Mouse (Mus musculus): ENCODE measurements around the gene Calml4. TPM values are rescaled to one million over a fixed set of nuclear protein-coding genes. Genes with fewer than 3 reads are reported as not detected.
A peak's percentile ranks its signal among the peaks of the same experiment; 100 is the strongest.
"Not testable (repeated sequence)": the region's sequence is repeated elsewhere in the genome, so short reads cannot be mapped to it uniquely, and the experiment has no call there.

The Calml4 gene
- polyA plus RNA-seq, 1 experiment from 2014 or later, result 16.4 TPM

- H3K27ac ChIP-seq (ENCODE audit: low read depth), result peak overlapping the region; percentile 70
- peaks cover 26% of the 10 kb centered on the region for H3K4me1 ChIP-seq (ENCODE audit: insufficient read depth)
- H3K9me3 ChIP-seq (ENCODE audit: low read length), result no peaks in the 10 kb centered on the region
- ATAC-seq, result no peak
- WGBS (ENCODE audit: insufficient replicate concordance), result 64% methylated on average over 2 of the region's 2 CpGs
- no peak for TF ChIP-seq EP300 (IDR thresholded peaks at IDR 0.05; ENCODE audit: low read depth)
- TF ChIP-seq CTCF (IDR thresholded peaks at IDR 0.05; ENCODE audit: low read depth), result no peak
- no peak overlapping the region for H3K9ac ChIP-seq (replicated peaks)
- H3K36me3 ChIP-seq (replicated peaks; ENCODE audit: insufficient read depth, low read length), result no peaks in the 10 kb centered on the region
- no peaks in the 10 kb centered on the region for H3K27me3 ChIP-seq (ENCODE audit: insufficient read depth, low read length)
- no peak overlapping the region for H3K4me3 ChIP-seq (ENCODE audit: low read depth, low read length)
- no peak for DNase-seq
- no peak overlapping the region for H3K4me2 ChIP-seq (ENCODE audit: low read depth, low read length)
Observed at GRCm38 (mm10) chr9:62814751-62815150, 43.1 kb upstream of the Calml4 start.

- Histone ChIP-seq H3K9me3 (ENCODE audit: low read length) (no peaks in the 10 kb centered on the region), H3K4me1 (ENCODE audit: insufficient read depth) (peaks cover 20% of the 10 kb centered on the region), H3K27me3 (ENCODE audit: insufficient read depth, low read length) (no peaks in the 10 kb centered on the region), H3K4me2 (ENCODE audit: low read depth, low read length) (no peak overlapping the region), H3K36me3 (replicated peaks; ENCODE audit: insufficient read depth, low read length) (no peaks in the 10 kb centered on the region), H3K4me3 (ENCODE audit: low read depth, low read length) (no peak overlapping the region), H3K9ac (replicated peaks) (no peak overlapping the region), H3K27ac (ENCODE audit: low read depth) (no peak overlapping the region)
- ATAC-seq (no peak), DNase-seq (no peak)
- no peak for TF ChIP-seq CTCF (IDR thresholded peaks at IDR 0.05; ENCODE audit: low read depth)
- TF ChIP-seq EP300 (IDR thresholded peaks at IDR 0.05; ENCODE audit: low read depth), result no peak
- WGBS (ENCODE audit: insufficient replicate concordance), result 77% methylated on average over 9 of the region's 9 CpGs
Observed at GRCm38 (mm10) chr9:62816323-62817098, 41.4 kb upstream of the Calml4 start.

- Histone ChIP-seq H3K4me3 (ENCODE audit: low read depth, low read length) (no peak overlapping the region), H3K36me3 (replicated peaks; ENCODE audit: insufficient read depth, low read length) (no peaks in the 10 kb centered on the region), H3K27ac (ENCODE audit: low read depth) (no peak overlapping the region), H3K4me2 (ENCODE audit: low read depth, low read length) (no peak overlapping the region), H3K9me3 (ENCODE audit: low read length) (no peaks in the 10 kb centered on the region), H3K9ac (replicated peaks) (no peak overlapping the region), H3K4me1 (ENCODE audit: insufficient read depth) (peaks cover 18% of the 10 kb centered on the region), H3K27me3 (ENCODE audit: insufficient read depth, low read length) (no peaks in the 10 kb centered on the region)
- DNase-seq (no peak), ATAC-seq (no peak)
- WGBS (ENCODE audit: insufficient replicate concordance), result 53% methylated on average over 12 of the region's 12 CpGs
- TF ChIP-seq CTCF (IDR thresholded peaks at IDR 0.05; ENCODE audit: low read depth) (no peak), EP300 (IDR thresholded peaks at IDR 0.05; ENCODE audit: low read depth) (no peak)
Observed at GRCm38 (mm10) chr9:62817099-62817571, 40.7 kb upstream of the Calml4 start.

- Histone ChIP-seq H3K9me3 (ENCODE audit: low read length) (no peaks in the 10 kb centered on the region), H3K4me1 (ENCODE audit: insufficient read depth) (peaks cover 12% of the 10 kb centered on the region), H3K36me3 (replicated peaks; ENCODE audit: insufficient read depth, low read length) (no peaks in the 10 kb centered on the region), H3K9ac (replicated peaks) (no peak overlapping the region), H3K4me2 (ENCODE audit: low read depth, low read length) (no peak overlapping the region), H3K27me3 (ENCODE audit: insufficient read depth, low read length) (no peaks in the 10 kb centered on the region), H3K4me3 (ENCODE audit: low read depth, low read length) (no peak overlapping the region), H3K27ac (ENCODE audit: low read depth) (no peak overlapping the region)
- no peak for TF ChIP-seq EP300 (IDR thresholded peaks at IDR 0.05; ENCODE audit: low read depth)
- TF ChIP-seq CTCF (IDR thresholded peaks at IDR 0.05; ENCODE audit: low read depth), result no peak
- 59% methylated on average over 4 of the region's 4 CpGs for WGBS (ENCODE audit: insufficient replicate concordance)
- DNase-seq (peak; percentile 63), ATAC-seq (peak; percentile 73)
Observed at GRCm38 (mm10) chr9:62817828-62818614, 39.9 kb upstream of the Calml4 start.

GRCm38 (mm10) chr9:62819494-62819893, 38.4 kb upstream of the Calml4 start:
- Histone ChIP-seq H3K4me2 (ENCODE audit: low read depth, low read length) (no peak overlapping the region), H3K9me3 (ENCODE audit: low read length) (no peaks in the 10 kb centered on the region), H3K4me3 (ENCODE audit: low read depth, low read length) (no peak overlapping the region), H3K4me1 (ENCODE audit: insufficient read depth) (peaks cover 11% of the 10 kb centered on the region), H3K36me3 (replicated peaks; ENCODE audit: insufficient read depth, low read length) (no peaks in the 10 kb centered on the region), H3K27me3 (ENCODE audit: insufficient read depth, low read length) (no peaks in the 10 kb centered on the region), H3K27ac (ENCODE audit: low read depth) (no peak overlapping the region), H3K9ac (replicated peaks) (no peak overlapping the region)
- TF ChIP-seq CTCF (IDR thresholded peaks at IDR 0.05; ENCODE audit: low read depth) (no peak), EP300 (IDR thresholded peaks at IDR 0.05; ENCODE audit: low read depth) (no peak)
- WGBS (ENCODE audit: insufficient replicate concordance), result 53% methylated on average over 3 of the region's 3 CpGs
- DNase-seq, result no peak
- no peak for ATAC-seq

- not testable (repeated sequence) for H3K9ac ChIP-seq (replicated peaks); H3K27ac ChIP-seq (ENCODE audit: low read depth); H3K9me3 ChIP-seq (ENCODE audit: low read length); H3K4me3 ChIP-seq (ENCODE audit: low read depth, low read length); H3K4me1 ChIP-seq (ENCODE audit: insufficient read depth); ATAC-seq; H3K27me3 ChIP-seq (ENCODE audit: insufficient read depth, low read length); DNase-seq; H3K36me3 ChIP-seq (replicated peaks; ENCODE audit: insufficient read depth, low read length); H3K4me2 ChIP-seq (ENCODE audit: low read depth, low read length)
- 73% methylated on average over 6 of the region's 6 CpGs for WGBS (ENCODE audit: insufficient replicate concordance)
Observed at GRCm38 (mm10) chr9:62819910-62820309, 38.0 kb upstream of the Calml4 start.
